Mouse (Mus musculus) forebrain, embryonic 13.5 days (tissue): Measurements from ENCODE around the gene Acot12. TPM values are rescaled to one million over a fixed set of nuclear protein-coding genes. Genes with fewer than 3 reads are reported as not detected.
"Not testable (repeated sequence)": the region's sequence is repeated elsewhere in the genome, so short reads cannot be mapped to it uniquely, and the experiment has no call there.

Experiments used
- ATAC-seq: fragments of 200-750 bp; cut with Nextera tagmentation; 2 replicates; pipeline ENCODE4 v1.8.0; 2017
- H3K27ac ChIP-seq: fragments of 300-500 bp; sonication (generic); 2 replicates; pipeline ENCODE4 v1.5.1; 2015; ENCODE audit warnings: inconsistent platforms, mild to moderate bottlenecking, moderate library complexity
- H3K27me3 ChIP-seq: fragments of 300-500 bp; sonication (generic); 2 replicates; pipeline ENCODE4 v1.6.1; 2015; ENCODE audit warnings: mild to moderate bottlenecking, inconsistent platforms
- H3K36me3 ChIP-seq: fragments of 300-500 bp; sonication (generic); 2 replicates; pipeline ENCODE4 v1.6.1; 2015; ENCODE audit warnings: mild to moderate bottlenecking, inconsistent platforms; ENCODE audit not compliant: poor library complexity, severe bottlenecking
- H3K4me1 ChIP-seq: fragments of 300-500 bp; sonication (generic); 2 replicates; pipeline ENCODE4 v1.6.1; 2015; ENCODE audit warnings: inconsistent platforms
- H3K4me2 ChIP-seq: fragments of 300-500 bp; sonication (generic); 2 replicates; pipeline ENCODE4 v1.6.1; 2015; ENCODE audit warnings: inconsistent platforms, mild to moderate bottlenecking, moderate library complexity
- H3K4me3 ChIP-seq: fragments of 300-500 bp; sonication (generic); 2 replicates; pipeline ENCODE4 v1.5.1; 2015; ENCODE audit warnings: mild to moderate bottlenecking, inconsistent platforms
- H3K9ac ChIP-seq: fragments of 300-500 bp; sonication (generic); 2 replicates; pipeline ENCODE4 v1.6.1; 2015; ENCODE audit warnings: mild to moderate bottlenecking, inconsistent platforms
- H3K9me3 ChIP-seq: fragments of 300-500 bp; sonication (generic); replicated peaks from 2 replicates; pipeline ENCODE4 v1.6.1; 2016; ENCODE audit warnings: inconsistent platforms
- WGBS: fragments of 180-500 bp; shearing (Covaris S2); methylation state at CpG from one replicate; pipeline ENCODE4 v1.1.7; 2015; 5-methylcytosine and 5-hydroxymethylcytosine counted together
- polyA plus RNA-seq: library from polyadenylated mRNA; unstranded; fragments of >200 nt; fragmentation: Nextera tagmentation; extraction: Ambion mirVana; gene quantifications from 2 replicates; pipeline ENCODE4 v1.2.1, GENCODE M21; 2015

The Acot12 gene
- polyA plus RNA-seq, 1 experiment from 2014 or later: not detected

GRCm38 (mm10) chr13:91761654-91762445 is 20.5 kb downstream of the Acot12 start:
- Histone ChIP-seq H3K4me1 (no peaks in the 10 kb centered on the region), H3K4me3 (no peak overlapping the region), H3K9me3 (no peaks in the 10 kb centered on the region), H3K27ac (no peak overlapping the region), H3K36me3 (no peaks in the 10 kb centered on the region), H3K4me2 (no peak overlapping the region), H3K9ac (no peak overlapping the region), H3K27me3 (no peaks in the 10 kb centered on the region)
- WGBS: 93% methylated on average over 6 of the region's 6 CpGs
- ATAC-seq: no peak

DNA sequence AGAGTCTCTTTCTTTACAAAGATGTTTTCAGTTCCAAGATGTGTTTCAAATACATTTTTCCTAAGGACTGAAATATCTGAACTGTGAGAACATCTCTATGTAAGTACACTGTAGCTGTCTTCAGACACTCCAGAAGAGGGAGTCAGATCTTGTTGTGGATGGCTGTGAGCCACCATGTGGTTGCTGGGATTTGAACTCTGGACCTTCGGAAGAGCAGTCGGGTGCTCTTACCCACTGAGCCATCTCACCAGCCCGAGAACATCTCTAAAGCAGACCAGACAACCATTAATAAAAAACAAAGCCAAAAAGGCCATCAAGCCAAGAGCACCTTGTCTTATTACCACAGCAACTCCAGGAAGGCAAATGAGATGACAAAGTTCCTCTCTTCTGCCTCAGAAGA is 22.3 kb downstream of the Acot12 start:
- not testable (repeated sequence) for ATAC-seq, H3K36me3 ChIP-seq
- WGBS: 92% methylated on average over 3 of the region's 3 CpGs

GRCm38 (mm10) chr13:91765627-91766026 is 24.3 kb downstream of the Acot12 start:
- 95% methylated on average over 4 of the region's 4 CpGs for WGBS
- H3K36me3 ChIP-seq: no peaks in the 10 kb centered on the region
- H3K9ac ChIP-seq: no peak overlapping the region
- ATAC-seq: no peak
- H3K27me3 ChIP-seq: no peaks in the 10 kb centered on the region
- H3K9me3 ChIP-seq: no peaks in the 10 kb centered on the region
- H3K27ac ChIP-seq: no peak overlapping the region
- H3K4me2 ChIP-seq: no peak overlapping the region
- no peak overlapping the region for H3K4me3 ChIP-seq
- no peaks in the 10 kb centered on the region for H3K4me1 ChIP-seq

More for the DNA sequence above, 22.3 kb downstream of the Acot12 start:
- H3K27me3 ChIP-seq, H3K27ac ChIP-seq, H3K4me1 ChIP-seq, H3K9ac ChIP-seq, H3K4me2 ChIP-seq, H3K4me3 ChIP-seq, H3K9me3 ChIP-seq: not testable (repeated sequence)

DNA sequence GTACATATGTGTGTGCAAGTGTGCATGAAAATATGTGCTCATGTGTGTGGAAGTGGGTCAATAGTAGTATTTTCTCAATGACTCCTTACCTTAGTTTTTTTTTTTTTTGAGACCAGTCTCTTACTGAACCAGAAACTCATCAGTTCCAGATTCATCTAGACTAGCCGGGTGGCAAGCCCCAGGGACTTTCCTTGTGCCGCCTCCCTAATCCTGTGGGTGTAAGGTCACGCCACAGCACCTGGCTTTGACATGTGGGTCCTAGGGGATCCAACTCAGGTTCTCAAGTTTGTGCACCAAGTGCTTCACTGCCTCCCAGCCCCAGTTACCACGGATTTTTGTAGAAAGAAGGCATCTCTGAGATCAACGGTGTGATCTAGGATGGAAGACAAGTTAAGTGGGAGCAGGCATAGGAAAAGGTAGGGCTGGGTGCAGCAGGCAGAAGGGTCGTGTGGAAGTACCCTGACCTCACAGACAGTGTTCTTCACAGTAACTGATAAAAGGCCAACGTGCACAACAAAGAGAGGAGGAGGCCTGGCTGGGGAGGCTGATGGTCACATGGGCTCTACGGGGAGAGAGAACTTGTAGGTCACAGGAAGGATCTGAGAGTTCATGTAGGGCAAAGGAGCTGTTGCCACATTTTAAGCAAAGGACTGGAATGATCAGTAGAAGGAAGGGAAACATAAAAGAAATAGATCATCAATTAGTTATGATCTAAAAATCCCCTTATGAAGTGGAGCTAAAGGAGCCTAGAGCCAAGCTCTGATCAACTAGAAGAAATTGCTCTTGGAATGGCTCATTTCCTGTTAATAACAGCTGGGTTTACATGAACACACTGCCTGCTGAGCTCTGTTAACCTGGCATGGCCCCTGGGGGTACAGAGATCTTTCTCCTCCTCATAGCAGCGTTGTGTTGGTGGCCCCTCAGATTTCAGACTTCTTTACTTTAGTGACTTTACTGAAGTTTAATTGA is 27.7 kb downstream of the Acot12 start:
- H3K36me3 ChIP-seq: no peaks in the 10 kb centered on the region
- H3K4me3 ChIP-seq: no peak overlapping the region
- no peak overlapping the region for H3K27ac ChIP-seq
- 82% methylated on average over 9 of the region's 9 CpGs for WGBS
- no peaks in the 10 kb centered on the region for H3K9me3 ChIP-seq
- no peak overlapping the region for H3K4me2 ChIP-seq
- H3K4me1 ChIP-seq: no peaks in the 10 kb centered on the region
- ATAC-seq: no peak
- H3K9ac ChIP-seq: no peak overlapping the region
- no peaks in the 10 kb centered on the region for H3K27me3 ChIP-seq

DNA sequence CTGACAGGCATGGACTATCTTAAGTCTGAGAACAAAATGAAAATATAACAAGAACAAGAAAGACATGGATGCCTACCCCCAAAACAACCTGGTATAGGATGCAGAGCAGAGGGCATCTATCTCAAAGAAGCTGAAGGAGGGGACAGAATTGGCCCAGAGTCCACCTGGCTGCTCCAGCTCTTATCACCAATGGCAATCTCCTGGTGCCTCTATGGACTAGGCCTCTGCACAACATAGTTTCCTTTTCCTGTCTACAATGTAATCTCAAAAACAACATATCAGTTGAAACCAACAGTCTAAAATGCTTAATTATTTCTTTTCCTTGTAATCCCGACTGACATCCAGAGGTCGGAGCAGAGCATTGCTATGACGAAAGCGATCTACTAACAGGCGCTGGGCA is 36.8 kb downstream of the Acot12 start:
- no peak overlapping the region for H3K4me3 ChIP-seq
- H3K9me3 ChIP-seq: no peaks in the 10 kb centered on the region
- no peaks in the 10 kb centered on the region for H3K4me1 ChIP-seq
- 95% methylated on average over 5 of the region's 5 CpGs for WGBS
- H3K27me3 ChIP-seq: no peaks in the 10 kb centered on the region
- H3K4me2 ChIP-seq: no peak overlapping the region
- no peak for ATAC-seq
- H3K27ac ChIP-seq: no peak overlapping the region
- no peak overlapping the region for H3K9ac ChIP-seq
- H3K36me3 ChIP-seq: no peaks in the 10 kb centered on the region

GRCm38 (mm10) chr13:91779892-91780291 is 38.6 kb downstream of the Acot12 start:
- H3K4me3 ChIP-seq: no peak overlapping the region
- no peaks in the 10 kb centered on the region for H3K9me3 ChIP-seq

DNA sequence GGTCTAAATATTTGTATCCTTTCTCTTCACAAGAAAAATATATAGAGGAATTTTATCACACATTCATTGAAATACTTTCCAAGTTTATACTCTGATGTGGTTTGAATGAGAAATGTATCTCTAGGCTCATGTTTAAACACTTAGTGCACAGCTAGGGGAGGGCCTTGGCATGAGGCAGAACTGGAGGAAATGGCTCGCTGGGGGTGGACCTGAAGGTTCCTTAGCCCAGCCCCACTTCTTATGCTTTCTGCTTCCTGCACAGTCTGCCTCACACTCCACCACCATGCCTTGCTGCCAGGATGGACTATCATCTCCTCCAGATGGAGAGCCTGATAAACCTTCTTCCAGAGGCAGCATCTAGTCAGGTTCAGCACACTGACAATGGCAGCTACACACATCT is 50.7 kb downstream of the Acot12 start:
- no peak for ATAC-seq
- 95% methylated on average over 1 of the region's 1 CpGs for WGBS
- H3K27me3 ChIP-seq: no peaks in the 10 kb centered on the region

More at GRCm38 (mm10) chr13:91779892-91780291, 38.6 kb downstream of the Acot12 start:
- Histone ChIP-seq H3K4me1 (no peaks in the 10 kb centered on the region), H3K4me2 (no peak overlapping the region), H3K27ac (no peak overlapping the region), H3K9ac (no peak overlapping the region), H3K36me3 (no peaks in the 10 kb centered on the region), H3K27me3 (no peaks in the 10 kb centered on the region)
- no peak for ATAC-seq

DNA sequence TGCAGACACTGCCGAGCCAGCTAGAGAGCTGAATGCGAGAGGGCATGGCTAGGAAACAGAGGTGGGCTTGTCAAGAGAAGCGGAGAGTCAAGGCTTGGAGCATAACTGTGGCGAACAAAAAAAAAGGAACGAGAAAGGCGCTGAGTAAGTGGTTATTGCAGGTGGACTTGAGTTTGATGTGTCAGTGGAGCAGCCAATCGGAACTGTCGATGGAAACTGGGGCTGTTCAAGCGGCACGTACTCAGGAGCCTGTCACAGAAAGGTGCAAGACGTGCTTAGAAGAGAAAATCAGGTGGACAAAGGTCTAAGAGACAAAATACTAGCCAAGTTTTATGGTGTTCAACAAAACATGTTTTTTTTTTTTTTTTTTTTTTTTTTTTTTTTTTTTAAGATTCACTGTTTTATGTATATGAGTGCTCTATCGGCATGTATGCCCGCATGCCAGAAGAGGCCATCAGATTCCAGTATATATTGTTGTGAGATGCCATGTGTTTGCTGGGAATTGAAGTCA is 53.7 kb downstream of the Acot12 start:
- H3K4me1 ChIP-seq: no peaks in the 10 kb centered on the region
- H3K9me3 ChIP-seq: no peaks in the 10 kb centered on the region
- WGBS: 95% methylated on average over 13 of the region's 13 CpGs
- no peak overlapping the region for H3K9ac ChIP-seq
- H3K27me3 ChIP-seq: no peaks in the 10 kb centered on the region
- H3K4me3 ChIP-seq: no peak overlapping the region
- no peak overlapping the region for H3K4me2 ChIP-seq
- no peak overlapping the region for H3K27ac ChIP-seq
- peaks cover 64% of the 10 kb centered on the region for H3K36me3 ChIP-seq
- no peak for ATAC-seq

More for the DNA sequence above, 50.7 kb downstream of the Acot12 start:
- peaks cover 35% of the 10 kb centered on the region for H3K36me3 ChIP-seq
- no peak overlapping the region for H3K4me3 ChIP-seq
- H3K9ac ChIP-seq: no peak overlapping the region
- H3K4me1 ChIP-seq: no peaks in the 10 kb centered on the region
- no peaks in the 10 kb centered on the region for H3K9me3 ChIP-seq
- H3K4me2 ChIP-seq: no peak overlapping the region
- no peak overlapping the region for H3K27ac ChIP-seq

GRCm38 (mm10) chr13:91795593-91795992 is 54.3 kb downstream of the Acot12 start:
- peaks cover 71% of the 10 kb centered on the region for H3K36me3 ChIP-seq
- no peaks in the 10 kb centered on the region for H3K4me1 ChIP-seq
- no peaks in the 10 kb centered on the region for H3K9me3 ChIP-seq
- 87% methylated on average over 10 of the region's 10 CpGs for WGBS
- no peak overlapping the region for H3K4me3 ChIP-seq
- no peak overlapping the region for H3K9ac ChIP-seq
- H3K27ac ChIP-seq: peak overlapping the region; percentile 25; the same call in 1 of the 2 replicates
- ATAC-seq: peak; percentile 55; the same call in 1 of the 2 replicates
- H3K4me2 ChIP-seq: no peak overlapping the region
- no peaks in the 10 kb centered on the region for H3K27me3 ChIP-seq

GRCm38 (mm10) chr13:91796003-91796402 is 54.7 kb downstream of the Acot12 start:
- Histone ChIP-seq H3K4me2 (no peak overlapping the region), H3K27ac (no peak overlapping the region), H3K27me3 (no peaks in the 10 kb centered on the region), H3K36me3 (peaks cover 75% of the 10 kb centered on the region), H3K4me1 (no peaks in the 10 kb centered on the region), H3K9ac (no peak overlapping the region), H3K4me3 (no peak overlapping the region), H3K9me3 (no peaks in the 10 kb centered on the region)
- ATAC-seq: peak; percentile 73
- 64% methylated on average over 6 of the region's 6 CpGs for WGBS

DNA sequence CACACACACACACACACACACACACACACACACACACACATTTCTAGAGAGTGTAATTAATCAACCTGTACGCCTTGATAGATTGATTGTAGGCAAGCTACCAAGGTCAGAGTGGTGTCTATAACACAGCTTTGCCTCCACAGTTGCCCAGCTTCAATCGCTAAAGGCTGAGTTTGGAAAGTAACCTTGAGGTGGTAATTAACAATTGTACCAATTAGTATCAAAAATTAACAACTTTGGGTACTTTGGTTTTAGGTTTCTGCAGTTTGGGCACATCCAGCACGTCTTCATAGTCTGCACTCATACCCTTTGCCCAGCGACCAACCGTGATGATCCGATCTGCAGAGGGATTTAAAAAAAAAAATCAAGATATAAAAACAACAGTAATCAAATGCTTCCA is 55.6 kb downstream of the Acot12 start:
- Histone ChIP-seq H3K27me3 (no peaks in the 10 kb centered on the region), H3K4me3 (no peak overlapping the region), H3K4me1 (no peaks in the 10 kb centered on the region), H3K36me3 (peaks cover 84% of the 10 kb centered on the region), H3K9ac (no peak overlapping the region), H3K9me3 (no peaks in the 10 kb centered on the region), H3K4me2 (no peak overlapping the region), H3K27ac (no peak overlapping the region)
- no peak for ATAC-seq
- WGBS: 91% methylated on average over 6 of the region's 6 CpGs

DNA sequence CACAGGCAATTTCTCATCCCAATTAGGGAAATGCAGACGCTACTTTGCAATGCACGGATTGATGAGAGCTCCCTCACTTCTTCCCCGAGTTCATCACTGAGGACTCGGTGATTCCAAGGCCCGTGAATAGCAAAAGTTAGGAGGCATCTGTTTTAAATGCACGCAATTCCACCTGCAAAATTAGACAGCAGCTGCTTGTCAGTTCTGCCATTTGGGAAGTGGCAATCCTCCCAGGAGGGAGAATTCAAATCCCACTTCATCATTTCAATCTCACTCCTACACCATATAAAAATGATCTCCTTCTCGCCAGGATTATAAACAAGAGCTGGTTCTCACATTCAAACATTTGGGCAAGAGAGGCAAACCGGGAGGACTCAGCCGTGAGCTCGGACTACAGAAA is 56.1 kb downstream of the Acot12 start:
- ATAC-seq: no peak
- Histone ChIP-seq H3K4me1 (no peaks in the 10 kb centered on the region), H3K4me2 (no peak overlapping the region), H3K27me3 (no peaks in the 10 kb centered on the region), H3K4me3 (no peak overlapping the region), H3K9ac (no peak overlapping the region), H3K27ac (no peak overlapping the region), H3K36me3 (peaks cover 85% of the 10 kb centered on the region), H3K9me3 (no peaks in the 10 kb centered on the region)
- WGBS: 89% methylated on average over 10 of the region's 10 CpGs
